Mouse (Mus musculus) neural tube, embryonic 11.5 days (tissue): ENCODE measurements around the gene Fat4. TPM values are rescaled to one million over a fixed set of nuclear protein-coding genes. Genes with fewer than 3 reads are reported as not detected.

Experiments
- ATAC-seq: fragments of 200-750 bp; cut with Nextera tagmentation; 2 replicates; pipeline ENCODE4 v1.8.0; 2017; ENCODE audit warnings: moderate number of reproducible peaks, mild to moderate bottlenecking, moderate TSS enrichment, moderate library complexity; ENCODE audit not compliant: insufficient read depth, low FRiP score, low TSS enrichment
- DNase-seq: peaks from one replicate; pipeline ENCODE4 v3.0.0-alpha.2; 2015; ENCODE audit warnings: low spot score
- H3K27ac ChIP-seq: fragments of 300-500 bp; sonication (generic); 2 replicates; pipeline ENCODE4 v1.5.1; 2014; ENCODE audit warnings: low read depth, mild to moderate bottlenecking, low read length
- H3K27me3 ChIP-seq: fragments of 300-500 bp; sonication (generic); 2 replicates; pipeline ENCODE4 v1.6.1; 2014; ENCODE audit warnings: mild to moderate bottlenecking, low read length, mixed read lengths; ENCODE audit not compliant: control insufficient read depth, insufficient read depth
- H3K36me3 ChIP-seq: fragments of 300-500 bp; sonication (generic); 2 replicates; pipeline ENCODE4 v1.6.1; 2014; ENCODE audit warnings: mild to moderate bottlenecking, low read length, moderate library complexity, mixed read lengths; ENCODE audit not compliant: control insufficient read depth, insufficient read depth
- H3K4me1 ChIP-seq: fragments of 300-500 bp; sonication (generic); 2 replicates; pipeline ENCODE4 v1.6.1; 2014; ENCODE audit warnings: low read length, mixed read lengths; ENCODE audit not compliant: control insufficient read depth, insufficient read depth
- H3K4me2 ChIP-seq: fragments of 300-500 bp; sonication (generic); 2 replicates; pipeline ENCODE4 v1.6.1; 2014; ENCODE audit warnings: low read depth, mild to moderate bottlenecking, moderate library complexity
- H3K4me3 ChIP-seq: fragments of 300-500 bp; sonication (generic); 2 replicates; pipeline ENCODE4 v1.5.1; 2014; ENCODE audit warnings: low read depth, low read length
- H3K9ac ChIP-seq: fragments of 300-500 bp; sonication (generic); 2 replicates; pipeline ENCODE4 v1.6.1; 2014; ENCODE audit warnings: mild to moderate bottlenecking, low read length
- H3K9me3 ChIP-seq: fragments of 300-500 bp; sonication (generic); 2 replicates; pipeline ENCODE4 v1.6.1; 2016; ENCODE audit warnings: low read length; ENCODE audit not compliant: control insufficient read depth
- WGBS: fragments of 180-500 bp; shearing (Covaris S2); extraction: QIAGEN DNeasy Blood & Tissue Kit; methylation state at CpG from one replicate; pipeline ENCODE4 v1.1.7; 2014; 5-methylcytosine and 5-hydroxymethylcytosine counted together
- polyA plus RNA-seq: library from polyadenylated mRNA; unstranded; fragments of >200 nt; fragmentation: Nextera tagmentation; extraction: Ambion mirVana; gene quantifications from 2 replicates; pipeline ENCODE4 v1.2.1, GENCODE M21; 2014

The Fat4 gene
- 12.4 and 14.5 TPM in 2 replicates for polyA plus RNA-seq

DNA sequence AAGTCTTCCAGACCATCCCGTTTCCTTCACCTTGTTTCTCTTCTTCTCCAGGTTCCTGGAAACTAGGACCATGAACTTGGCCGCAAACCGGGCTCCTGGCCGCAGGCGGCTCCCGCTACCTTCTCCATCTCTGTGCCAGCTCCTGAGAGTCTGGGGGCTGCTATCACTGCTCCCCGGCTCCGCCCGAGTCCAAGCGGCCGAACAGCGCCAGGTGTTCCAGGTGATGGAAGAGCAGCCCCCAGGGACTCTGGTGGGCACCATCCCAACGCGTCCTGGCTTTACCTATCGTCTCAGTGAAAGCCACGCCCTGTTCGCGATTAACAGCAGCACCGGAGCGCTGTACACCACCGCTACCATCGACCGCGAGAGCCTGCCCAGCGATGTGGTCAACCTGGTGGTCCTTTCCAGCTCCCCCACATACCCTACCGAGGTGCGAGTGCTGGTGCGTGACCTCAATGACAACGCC is at the start of gene Fat4:
Gene Fat4, plus strand, starts transcription at position 51 of the 466 bp plus-strand sequence.
- Histone ChIP-seq H3K4me2 (peak within 1 kb of the TSS; percentile 98), H3K4me3 (peak within 1 kb of the TSS; percentile 83), H3K4me1 (peaks cover 13% of the 10 kb centered on the region; the same call in 1 of the 2 replicates), H3K27me3 (no peaks in the 10 kb centered on the region), H3K9me3 (no peaks in the 10 kb centered on the region), H3K27ac (peak within 1 kb of the TSS; percentile 96), H3K9ac (peak within 1 kb of the TSS; percentile 88), H3K36me3 (peaks cover 16% of the 10 kb centered on the region)
- no peak for DNase-seq
- WGBS: 1% methylated on average over 29 of the region's 29 CpGs
- no peak for ATAC-seq

DNA sequence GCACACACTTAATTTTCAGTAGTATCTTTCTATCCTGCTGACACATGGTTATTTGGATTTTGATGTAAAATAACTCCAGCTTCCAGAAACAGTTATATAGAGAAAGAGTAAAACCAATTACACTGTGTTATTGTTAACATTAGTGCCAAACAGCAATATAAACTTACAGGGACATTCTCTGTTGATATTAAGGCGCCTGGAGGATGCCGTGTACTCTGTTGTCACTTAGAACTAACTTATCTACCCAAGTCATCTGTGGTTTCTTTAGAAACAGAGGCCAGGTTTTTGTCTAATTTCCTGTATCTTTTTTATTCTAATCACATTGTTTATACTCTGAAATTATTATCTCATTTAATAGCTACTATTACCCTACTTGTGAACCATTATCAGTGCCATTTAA is 47.3 kb upstream of the Fat4 start:
- no peaks in the 10 kb centered on the region for H3K4me1 ChIP-seq
- no peaks in the 10 kb centered on the region for H3K36me3 ChIP-seq
- no peak overlapping the region for H3K4me3 ChIP-seq
- ATAC-seq (no peak), DNase-seq (no peak)
- H3K4me2 ChIP-seq: no peak overlapping the region
- no peak overlapping the region for H3K27ac ChIP-seq
- no peak overlapping the region for H3K9ac ChIP-seq
- H3K9me3 ChIP-seq: 0 out of 2 replicates have a peak, but pooled peaks cover 2% of the 10 kb centered on the region
- H3K27me3 ChIP-seq: no peaks in the 10 kb centered on the region
- whole genome bisulfite sequencing: 91% methylated on average over 2 of the region's 2 CpGs

- DNase-seq (peak; percentile 28), ATAC-seq (peak; percentile 79)
- 58% methylated on average over 7 of the region's 7 CpGs for WGBS
- Histone ChIP-seq H3K36me3 (no peaks in the 10 kb centered on the region), H3K9me3 (0 out of 2 replicates have a peak, but pooled peaks cover 2% of the 10 kb centered on the region), H3K4me2 (no peak overlapping the region), H3K9ac (no peak overlapping the region), H3K27ac (peak overlapping the region; percentile 60; the same call in 1 of the 2 replicates), H3K4me1 (no peaks in the 10 kb centered on the region), H3K27me3 (no peaks in the 10 kb centered on the region), H3K4me3 (no peak overlapping the region)
Measured at GRCm38 (mm10) chr3:38843000-38843538, 43.7 kb upstream of the Fat4 start.

DNA sequence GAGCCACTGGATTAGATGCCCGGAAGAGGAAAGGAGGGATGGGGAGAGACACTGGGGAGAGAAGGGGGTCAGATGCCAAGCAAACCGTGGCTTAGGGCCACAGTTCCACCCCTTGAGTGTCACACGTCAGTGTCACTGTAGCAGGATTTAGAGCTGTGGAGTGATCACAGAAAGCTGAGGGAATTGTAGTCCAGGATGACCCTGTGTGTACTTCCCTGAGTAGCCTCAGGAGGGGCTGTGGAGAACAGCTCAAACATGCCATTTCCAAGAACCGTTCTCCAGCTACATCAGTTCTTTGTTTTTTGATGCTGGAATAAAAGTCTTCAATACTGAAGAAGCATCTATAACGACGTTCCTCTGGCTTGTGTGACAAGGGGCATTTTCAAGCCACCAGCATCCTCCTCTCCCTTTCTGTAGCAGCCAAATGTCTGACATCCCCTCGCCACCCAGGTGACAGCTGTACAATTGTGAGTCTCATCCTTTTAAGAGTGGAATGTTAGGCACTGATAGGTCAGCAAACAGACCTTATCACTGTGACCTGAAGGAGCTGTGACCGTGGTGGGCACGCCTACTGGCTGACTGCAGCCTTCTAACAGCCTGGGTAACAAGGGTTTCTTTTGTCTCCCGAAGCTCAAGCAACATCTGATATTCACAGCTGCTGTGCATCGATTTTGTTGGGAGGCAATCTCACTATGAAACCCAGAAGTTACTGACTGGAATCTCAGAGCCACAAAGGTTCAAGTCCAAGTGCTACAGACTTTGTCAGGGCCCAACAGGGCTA is 39.9 kb upstream of the Fat4 start:
- DNase-seq (no peak), ATAC-seq (no peak)
- H3K36me3 ChIP-seq: no peaks in the 10 kb centered on the region
- H3K4me2 ChIP-seq: no peak overlapping the region
- no peak overlapping the region for H3K27ac ChIP-seq
- WGBS: 55% methylated on average over 11 of the region's 11 CpGs
- no peak overlapping the region for H3K4me3 ChIP-seq
- H3K9me3 ChIP-seq: 0 out of 2 replicates have a peak, but pooled peaks cover 2% of the 10 kb centered on the region
- no peaks in the 10 kb centered on the region for H3K27me3 ChIP-seq
- H3K4me1 ChIP-seq: no peaks in the 10 kb centered on the region
- no peak overlapping the region for H3K9ac ChIP-seq

- Histone ChIP-seq H3K9me3 (no peaks in the 10 kb centered on the region), H3K36me3 (no peaks in the 10 kb centered on the region), H3K4me2 (no peak overlapping the region), H3K9ac (no peak overlapping the region), H3K27me3 (no peaks in the 10 kb centered on the region), H3K27ac (no peak overlapping the region), H3K4me3 (no peak overlapping the region), H3K4me1 (no peaks in the 10 kb centered on the region)
- WGBS: 89% methylated on average over 3 of the region's 3 CpGs
- ATAC-seq (no peak), DNase-seq (no peak)
Measured at GRCm38 (mm10) chr3:38849077-38849476, 37.7 kb upstream of the Fat4 start.

DNA sequence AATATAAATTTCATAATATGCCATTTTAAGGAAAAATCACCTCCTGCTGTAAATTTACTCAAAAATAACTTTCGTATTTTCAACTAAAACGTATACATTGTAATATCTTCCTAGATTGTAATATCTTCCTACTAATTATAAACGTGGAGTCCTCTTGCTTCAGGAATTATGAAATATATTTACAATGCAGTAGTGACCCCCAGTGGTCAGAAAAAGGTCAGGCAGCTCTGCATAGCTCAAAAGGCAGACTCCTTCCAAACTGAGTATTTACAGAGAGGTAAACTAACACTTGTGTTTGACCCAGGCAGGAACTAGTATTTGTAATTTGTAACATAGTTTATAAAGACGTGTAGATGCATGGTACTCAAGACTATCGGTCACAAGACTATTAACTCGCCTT is 37.2 kb upstream of the Fat4 start:
- Histone ChIP-seq H3K4me3 (no peak overlapping the region), H3K27ac (no peak overlapping the region), H3K36me3 (no peaks in the 10 kb centered on the region), H3K9ac (no peak overlapping the region), H3K4me2 (no peak overlapping the region), H3K9me3 (no peaks in the 10 kb centered on the region), H3K27me3 (no peaks in the 10 kb centered on the region), H3K4me1 (no peaks in the 10 kb centered on the region)
- ATAC-seq (peak; percentile 55; the same call in 1 of the 2 replicates), DNase-seq (peak; percentile 54)
- 44% methylated on average over 6 of the region's 6 CpGs for WGBS

DNA sequence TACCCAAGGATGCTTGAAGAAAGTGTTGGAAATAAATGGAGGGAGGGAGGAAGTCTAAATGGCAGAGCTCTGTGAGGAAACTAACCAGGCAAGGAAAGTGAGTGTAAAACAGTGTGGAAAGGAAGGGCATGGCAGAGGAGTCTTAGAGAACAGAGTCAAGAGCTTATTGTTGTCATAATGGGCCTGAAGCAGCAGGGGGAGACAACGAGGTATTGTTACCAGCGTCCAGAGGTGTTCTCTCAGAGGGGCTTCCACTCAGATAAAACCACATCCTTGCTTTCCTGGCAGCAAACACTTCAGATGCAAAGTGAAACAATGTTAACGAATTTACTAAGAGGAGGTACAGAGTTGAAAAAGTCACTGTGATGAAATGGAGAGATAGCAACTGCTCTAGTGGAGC is 33.1 kb upstream of the Fat4 start:
- no peaks in the 10 kb centered on the region for H3K9me3 ChIP-seq

DNA sequence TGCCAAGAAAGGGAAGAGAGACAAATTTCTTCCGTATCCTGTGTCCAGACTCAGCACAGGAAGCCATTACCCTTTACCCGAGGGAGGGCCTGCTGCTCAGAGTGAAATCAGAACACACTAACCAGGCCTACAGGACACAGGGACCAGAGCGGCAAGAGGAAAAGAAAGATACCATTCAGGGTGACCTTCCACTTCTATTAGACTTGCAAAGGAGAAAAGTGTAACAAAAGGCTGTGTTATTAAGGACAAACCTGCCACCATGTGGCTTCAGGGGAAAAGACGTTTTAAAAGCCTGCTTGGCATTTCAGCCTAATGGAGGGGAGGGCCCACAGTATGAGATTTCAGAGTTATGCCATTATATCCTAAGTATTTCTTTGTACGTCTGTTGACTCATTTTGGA is 26.1 kb upstream of the Fat4 start:
- DNase-seq (no peak), ATAC-seq (no peak)
- WGBS: 45% methylated on average over 5 of the region's 5 CpGs

More for the DNA sequence above, 33.1 kb upstream of the Fat4 start:
- Histone ChIP-seq H3K4me1 (no peaks in the 10 kb centered on the region), H3K36me3 (no peaks in the 10 kb centered on the region), H3K4me2 (no peak overlapping the region), H3K27ac (no peak overlapping the region), H3K27me3 (no peaks in the 10 kb centered on the region), H3K9ac (no peak overlapping the region), H3K4me3 (no peak overlapping the region)
- ATAC-seq (no peak), DNase-seq (no peak)
- 26% methylated on average over 3 of the region's 3 CpGs for WGBS

GRCm38 (mm10) chr3:38871291-38871690 is 15.4 kb upstream of the Fat4 start:
- H3K4me2 ChIP-seq: no peak overlapping the region
- ATAC-seq (no peak), DNase-seq (no peak)
- H3K27ac ChIP-seq: no peak overlapping the region
- no peaks in the 10 kb centered on the region for H3K27me3 ChIP-seq
- no peaks in the 10 kb centered on the region for H3K36me3 ChIP-seq
- no peaks in the 10 kb centered on the region; the same call in 1 of the 2 replicates for H3K9me3 ChIP-seq
- no peak overlapping the region for H3K4me3 ChIP-seq
- no peak overlapping the region for H3K9ac ChIP-seq
- no peaks in the 10 kb centered on the region for H3K4me1 ChIP-seq
- 89% methylated on average over 2 of the region's 2 CpGs for WGBS

More for the DNA sequence above, 26.1 kb upstream of the Fat4 start:
- no peak overlapping the region for H3K4me3 ChIP-seq
- no peaks in the 10 kb centered on the region for H3K4me1 ChIP-seq
- no peak overlapping the region for H3K27ac ChIP-seq
- H3K36me3 ChIP-seq: no peaks in the 10 kb centered on the region
- no peak overlapping the region for H3K4me2 ChIP-seq
- H3K9me3 ChIP-seq: no peaks in the 10 kb centered on the region
- H3K9ac ChIP-seq: no peak overlapping the region
- no peaks in the 10 kb centered on the region for H3K27me3 ChIP-seq
